Mouse (Mus musculus) skeletal muscle tissue, postnatal 0 days (tissue): Measurements from ENCODE around the gene Gm21679. TPM values are rescaled to one million over a fixed set of nuclear protein-coding genes. Genes with fewer than 3 reads are reported as not detected.

ENCODE experiments used
- polyA plus RNA-seq: library from polyadenylated mRNA; unstranded; fragments of >200 nt; fragmentation: Nextera tagmentation; extraction: Ambion mirVana; gene quantifications from 2 replicates; pipeline ENCODE4 v1.2.1, GENCODE M21; 2015

Gene Gm21679
- polyA plus RNA-seq = not detected in 2 replicates

DNA sequence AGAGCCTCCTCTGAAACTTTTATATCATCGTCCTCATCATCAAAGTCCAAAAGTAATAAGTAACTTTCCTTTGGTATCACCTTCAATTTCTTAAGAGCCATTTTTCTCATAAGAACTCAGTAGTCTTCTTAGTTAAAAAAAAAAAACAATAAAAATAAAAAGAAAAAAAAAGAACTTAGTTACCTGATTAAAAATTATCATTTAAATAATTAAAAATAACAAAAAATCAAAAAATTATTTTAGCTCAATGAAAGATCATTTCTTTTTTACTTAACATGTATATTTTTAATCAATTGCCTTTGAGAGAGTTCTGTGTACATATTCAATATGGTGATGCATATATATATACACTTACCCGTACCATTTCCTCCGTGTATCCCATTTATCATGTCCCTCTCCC, at the start of gene Gm21679:
Gene Gm21679 (minus strand): TSS at position 101 of the 400 bp plus-strand sequence.

